9 mouse cellular contexts compared by ENCODE assay signal in genomic region chr9:51766175-51767062, GRCm38 (mm10). TPM values are rescaled to one million over a fixed set of nuclear protein-coding genes. Genes with fewer than 3 reads are reported as not detected.
A peak's percentile ranks its signal among the peaks of the same experiment; 100 is the strongest.
DNase-seq lines count a peak whose midpoint lies in the region; ATAC-seq lines count a peak whose summit lies in the region.
"Had no signal": no experiment of that assay in that cellular context is flagged by ENCODE, and none has a peak within 500 bp of the region (broad histone marks: within the 10 kb centered on the region; RNA-seq: fewer than 3 reads in every experiment).

No protein-coding gene starts in this region.

- intact Hi-C loops in left cerebral cortex, postnatal 25 days (cut with DNase I): loop anchor here (5.0 to 10.0 kb wide), 3 partner anchors 66 to 262 kb away; no protein-coding TSS in a partner anchor

- peaks cover 28% of the 10 kb centered on the region for H3K4me1 ChIP-seq in megakaryocyte, embryonic 14.5 days
- H3K4me1 ChIP-seq in midbrain, embryonic 14.5 days (ENCODE audit: control insufficient read depth, insufficient read depth, low read length): peaks cover 11% of the 10 kb centered on the region; the same call in 1 of the 2 replicates

- H3K9ac ChIP-seq in midbrain, embryonic 14.5 days (replicated peaks; ENCODE audit: low read length): peak overlapping the region; percentile 70

- H3K27me3 ChIP-seq in megakaryocyte, embryonic 14.5 days (replicated peaks): peaks cover 70% of the 10 kb centered on the region
- H3K27me3 ChIP-seq in midbrain, embryonic 14.5 days (ENCODE audit: control insufficient read depth, insufficient read depth, low read length): no peaks in the 10 kb centered on the region

- ATAC-seq in megakaryocyte, adult 5-6 weeks (ENCODE audit: poor library complexity, severe bottlenecking): no peak
- peak; percentile 6; the same call in 1 of the 2 replicates for ATAC-seq in midbrain, embryonic 14.5 days (ENCODE audit: low FRiP score, low TSS enrichment)

- H3K36me3 ChIP-seq in megakaryocyte, embryonic 14.5 days (replicated peaks; ENCODE audit: low read length): no peaks in the 10 kb centered on the region
- no peaks in the 10 kb centered on the region for H3K36me3 ChIP-seq in midbrain, embryonic 14.5 days (ENCODE audit: control insufficient read depth, insufficient read depth, low read length)

- peak overlapping the region; percentile 89 for H3K27ac ChIP-seq in midbrain, embryonic 14.5 days (replicated peaks; ENCODE audit: low read depth, low read length)

- H3K4me2 ChIP-seq in midbrain, embryonic 14.5 days (ENCODE audit: low read length): peak overlapping the region; percentile 80

- no peaks in the 10 kb centered on the region for H3K9me3 ChIP-seq in megakaryocyte, embryonic 14.5 days
- H3K9me3 ChIP-seq in midbrain, embryonic 14.5 days (ENCODE audit: control insufficient read depth, low read length): no peaks in the 10 kb centered on the region

- DNase-seq in cerebellum, adult 8-10 months: peak; percentile 56
- DNase-seq in frontal cortex, postnatal 14 days (ENCODE audit: low spot score in 2 of 2): peak; percentile 22 to 35
- peak; percentile 53 to 65 for DNase-seq in left cerebral cortex, postnatal 25 days (ENCODE audit: low spot score in 2 of 2)
- peak; percentile 81 for DNase-seq in midbrain, embryonic 14.5 days
- DNase-seq in spleen, adult 12 weeks (ENCODE audit: low spot score): no peak
- DNase-seq in adipocyte (ENCODE audit: low spot score): no peak

- under 1% methylated on average over 29 of the region's 29 CpGs for WGBS in midbrain, embryonic 14.5 days

- H3K4me3 ChIP-seq in megakaryocyte, embryonic 14.5 days (replicated peaks): peak overlapping the region; percentile 94
- peak overlapping the region; percentile 70 for H3K4me3 ChIP-seq in midbrain, embryonic 14.5 days (replicated peaks; ENCODE audit: low read depth, low read length)

RNA-seq across cellular contexts. Expression of gene Arhgap20, which starts 1.3 kb away (rescaled TPM):
- not detected in 2 replicates for polyA plus RNA-seq in megakaryocyte, embryonic 14.5 days (2012; ENCODE audit: insufficient read depth, low replicate concordance)
- not detected in 2 replicates for total RNA-seq in megakaryocyte, adult 5-6 weeks (2015)
- not detected in 2 replicates for total RNA-seq in megakaryocyte, adult 5-6 weeks (2017)
- 10 to 100 TPM; 79.7 to 94.2 TPM for total RNA-seq in left cerebral cortex, postnatal 25 days (2021)
- polyA plus RNA-seq in midbrain, embryonic 14.5 days (2014; fragmentation: Nextera tagmentation; extraction: Ambion mirVana): 16.2 and 25.7 TPM in 2 replicates
- total RNA-seq: common myeloid progenitor, adult 5-6 weeks had no signal

Comparison
In these comparisons a context has a peak if more than half of its experiments do, and no peak if none do; other contexts are left out.
1. DNase-seq: peak in cerebellum, adult 8-10 months (single experiment), frontal cortex, postnatal 14 days (2 of 2), left cerebral cortex, postnatal 25 days (2 of 2) and midbrain, embryonic 14.5 days (single experiment); none in spleen, adult 12 weeks (single experiment) and adipocyte (single experiment).
2. RNA of gene Arhgap20, which starts 1.3 kb away (total RNA-seq): 79.7 to 94.2 TPM in left cerebral cortex, postnatal 25 days; not detected in megakaryocyte, adult 5-6 weeks; every median in the first group is over 10 times any median in the second.